In genomic region chr17:56034726-56035100, GRCm38 (mm10) we compare ENCODE assay signal across 8 mouse cellular contexts. TPM values are rescaled to one million over a fixed set of nuclear protein-coding genes. Genes with fewer than 3 reads are reported as not detected.
DNase-seq lines count a peak whose midpoint lies in the region; ATAC-seq and TF ChIP-seq lines count a peak whose summit lies in the region.

No protein-coding gene starts in this region.

- peak overlapping the region; percentile 74 for H3K4me2 ChIP-seq in lung, embryonic 14.5 days
- peak overlapping the region; percentile 62; the same call in 1 of the 2 replicates for H3K4me2 ChIP-seq in hindbrain, embryonic 15.5 days
- H3K4me2 ChIP-seq in midbrain, postnatal 0 days (ENCODE audit: low read depth, low read length, poor library complexity, severe bottlenecking), result 0 out of 2 replicates have a peak overlapping the region, but pooled peaks have one; percentile 18

- no peak overlapping the region for H3K27ac ChIP-seq in lung, embryonic 14.5 days (ENCODE audit: low read depth)
- no peak overlapping the region for H3K27ac ChIP-seq in hindbrain, embryonic 15.5 days (replicated peaks)
- no peak overlapping the region for H3K27ac ChIP-seq in midbrain, postnatal 0 days (ENCODE audit: low read depth, low read length)

- peaks cover 35% of the 10 kb centered on the region for H3K36me3 ChIP-seq in lung, embryonic 14.5 days (ENCODE audit: insufficient read depth)
- peaks cover 6% of the 10 kb centered on the region; the same call in 1 of the 2 replicates for H3K36me3 ChIP-seq in hindbrain, embryonic 15.5 days
- H3K36me3 ChIP-seq in midbrain, postnatal 0 days (ENCODE audit: insufficient read depth, low read length), result peaks cover 17% of the 10 kb centered on the region; the same call in 1 of the 2 replicates

- peak; percentile 40 for DNase-seq in cerebellum, adult 11-12 months
- DNase-seq in lung, embryonic 14.5 days, result no peak
- DNase-seq in lung, postnatal 36 days, result no peak
- DNase-seq in midbrain, postnatal 0 days (ENCODE audit: low spot score), result no peak
- no peak for DNase-seq in adrenal gland, postnatal 25 days
- DNase-seq in lung, adult 18-20 months, result no peak

- WGBS in lung, embryonic 14.5 days, result 79% methylated on average over 6 of the region's 6 CpGs
- WGBS in hindbrain, embryonic 15.5 days, result 87% methylated on average over 6 of the region's 6 CpGs
- WGBS in midbrain, postnatal 0 days, result 94% methylated on average over 6 of the region's 6 CpGs

- H3K4me1 ChIP-seq in lung, embryonic 14.5 days (ENCODE audit: insufficient read depth), result peaks cover 11% of the 10 kb centered on the region
- H3K4me1 ChIP-seq in hindbrain, embryonic 15.5 days (replicated peaks), result peaks cover 50% of the 10 kb centered on the region
- peaks cover 2% of the 10 kb centered on the region; the same call in 1 of the 2 replicates for H3K4me1 ChIP-seq in midbrain, postnatal 0 days (ENCODE audit: insufficient read depth, low read length)

- no peak for TF ChIP-seq CTCF in lung, embryonic 14.5 days (IDR thresholded peaks at IDR 0.05; ENCODE audit: low read depth)
- TF ChIP-seq CTCF in midbrain, postnatal 0 days (IDR thresholded peaks at IDR 0.05), result no peak

- H3K9me3 ChIP-seq in lung, embryonic 14.5 days (ENCODE audit: low read depth, low read length), result no peaks in the 10 kb centered on the region
- H3K9me3 ChIP-seq in hindbrain, embryonic 15.5 days, result no peaks in the 10 kb centered on the region
- no peaks in the 10 kb centered on the region for H3K9me3 ChIP-seq in midbrain, postnatal 0 days (ENCODE audit: low read length)

- no peak for ATAC-seq in cerebellum, adult (ENCODE audit: insufficient number of reproducible peaks, low FRiP score, low TSS enrichment)
- ATAC-seq in lung, embryonic 14.5 days (ENCODE audit: insufficient read depth), result no peak
- no peak for ATAC-seq in hindbrain, embryonic 15.5 days (ENCODE audit: low FRiP score, low read depth)
- no peak for ATAC-seq in midbrain, postnatal 0 days (ENCODE audit: low FRiP score)

- no peaks in the 10 kb centered on the region for H3K27me3 ChIP-seq in lung, embryonic 14.5 days (ENCODE audit: insufficient read depth, low read length)
- no peaks in the 10 kb centered on the region for H3K27me3 ChIP-seq in hindbrain, embryonic 15.5 days
- no peaks in the 10 kb centered on the region for H3K27me3 ChIP-seq in midbrain, postnatal 0 days (ENCODE audit: insufficient read depth, low read length)

- peak overlapping the region; percentile 94 for H3K9ac ChIP-seq in lung, embryonic 14.5 days
- no peak overlapping the region for H3K9ac ChIP-seq in hindbrain, embryonic 15.5 days
- H3K9ac ChIP-seq in midbrain, postnatal 0 days (replicated peaks; ENCODE audit: low read length, poor library complexity, severe bottlenecking), result no peak overlapping the region

- peak overlapping the region; percentile 93 for H3K4me3 ChIP-seq in lung, embryonic 14.5 days (ENCODE audit: low read depth, low read length)
- H3K4me3 ChIP-seq in hindbrain, embryonic 15.5 days, result no peak overlapping the region; the same call in 1 of the 2 replicates
- no peak overlapping the region for H3K4me3 ChIP-seq in midbrain, postnatal 0 days (ENCODE audit: low read depth, low read length)

RNA-seq across cellular contexts. Expression of gene Sh3gl1, which starts 1.7 kb away (rescaled TPM):
- 154 and 160 TPM in 2 replicates for polyA plus RNA-seq in lung, embryonic 14.5 days (2014; fragmentation: Nextera tagmentation; extraction: Ambion mirVana)
- polyA plus RNA-seq in hindbrain, embryonic 15.5 days (2015; fragmentation: Nextera tagmentation; extraction: Ambion mirVana), result 108 and 111 TPM in 2 replicates
- total RNA-seq in midbrain, postnatal 0 days (2014; rRNA removed), result 64.1 and 71.4 TPM in 2 replicates
- polyA plus RNA-seq in midbrain, postnatal 0 days (2015; fragmentation: Nextera tagmentation; extraction: Ambion mirVana), result 83.2 and 84.8 TPM in 2 replicates
- 51.5 and 57.1 TPM in 2 replicates for total RNA-seq in adrenal gland, postnatal 25 days (2021)

RNA-seq across cellular contexts. Expression of gene Chaf1a, which starts 5.5 kb away (rescaled TPM):
- polyA plus RNA-seq in lung, embryonic 14.5 days (2014; fragmentation: Nextera tagmentation; extraction: Ambion mirVana), result 28.0 and 30.4 TPM in 2 replicates
- polyA plus RNA-seq in hindbrain, embryonic 15.5 days (2015; fragmentation: Nextera tagmentation; extraction: Ambion mirVana), result 7.6 and 7.8 TPM in 2 replicates
- total RNA-seq in midbrain, postnatal 0 days (2014; rRNA removed), result 2.7 and 3.1 TPM in 2 replicates
- polyA plus RNA-seq in midbrain, postnatal 0 days (2015; fragmentation: Nextera tagmentation; extraction: Ambion mirVana), result 2.4 and 2.8 TPM in 2 replicates
- 8.2 and 9.8 TPM in 2 replicates for total RNA-seq in adrenal gland, postnatal 25 days (2021)

RNA-seq across cellular contexts. Expression of gene Mpnd, which starts 29.2 kb away (rescaled TPM):
- 127 TPM in 2 replicates for polyA plus RNA-seq in lung, embryonic 14.5 days (2014; fragmentation: Nextera tagmentation; extraction: Ambion mirVana)
- polyA plus RNA-seq in hindbrain, embryonic 15.5 days (2015; fragmentation: Nextera tagmentation; extraction: Ambion mirVana), result 145 and 149 TPM in 2 replicates
- total RNA-seq in midbrain, postnatal 0 days (2014; rRNA removed), result 145 and 293 TPM in 2 replicates
- 91.6 and 99.2 TPM in 2 replicates for polyA plus RNA-seq in midbrain, postnatal 0 days (2015; fragmentation: Nextera tagmentation; extraction: Ambion mirVana)
- total RNA-seq in adrenal gland, postnatal 25 days (2021), result 119 and 129 TPM in 2 replicates

RNA-seq across cellular contexts. Expression of gene Stap2, which starts 29.3 kb away (rescaled TPM):
- polyA plus RNA-seq in lung, embryonic 14.5 days (2014; fragmentation: Nextera tagmentation; extraction: Ambion mirVana), result 14.4 and 14.9 TPM in 2 replicates
- 6.2 and 6.5 TPM in 2 replicates for polyA plus RNA-seq in hindbrain, embryonic 15.5 days (2015; fragmentation: Nextera tagmentation; extraction: Ambion mirVana)
- 1.8 and 2.4 TPM in 2 replicates for total RNA-seq in midbrain, postnatal 0 days (2014; rRNA removed)
- polyA plus RNA-seq in midbrain, postnatal 0 days (2015; fragmentation: Nextera tagmentation; extraction: Ambion mirVana), result 4.3 TPM in 2 replicates
- total RNA-seq in adrenal gland, postnatal 25 days (2021), result 7.7 and 8.3 TPM in 2 replicates

RNA-seq across cellular contexts. Expression of gene Ubxn6, which starts 40.1 kb away (rescaled TPM):
- polyA plus RNA-seq in lung, embryonic 14.5 days (2014; fragmentation: Nextera tagmentation; extraction: Ambion mirVana), result 30.5 and 31.3 TPM in 2 replicates
- polyA plus RNA-seq in hindbrain, embryonic 15.5 days (2015; fragmentation: Nextera tagmentation; extraction: Ambion mirVana), result 76.1 and 77.1 TPM in 2 replicates
- 76.9 and 123 TPM in 2 replicates for total RNA-seq in midbrain, postnatal 0 days (2014; rRNA removed)
- 84.8 and 89.9 TPM in 2 replicates for polyA plus RNA-seq in midbrain, postnatal 0 days (2015; fragmentation: Nextera tagmentation; extraction: Ambion mirVana)
- total RNA-seq in adrenal gland, postnatal 25 days (2021), result 81.2 and 96.8 TPM in 2 replicates

Comparison
In these comparisons a context has a peak if more than half of its experiments do, and no peak if none do; other contexts are left out.
1. H3K4me2 ChIP-seq: peak in every context shown above with its lines; median percentile 74 in lung, embryonic 14.5 days; 62 in hindbrain, embryonic 15.5 days; 18 in midbrain, postnatal 0 days.